15 mouse cellular contexts compared by ENCODE assay signal in the genomic region with DNA sequence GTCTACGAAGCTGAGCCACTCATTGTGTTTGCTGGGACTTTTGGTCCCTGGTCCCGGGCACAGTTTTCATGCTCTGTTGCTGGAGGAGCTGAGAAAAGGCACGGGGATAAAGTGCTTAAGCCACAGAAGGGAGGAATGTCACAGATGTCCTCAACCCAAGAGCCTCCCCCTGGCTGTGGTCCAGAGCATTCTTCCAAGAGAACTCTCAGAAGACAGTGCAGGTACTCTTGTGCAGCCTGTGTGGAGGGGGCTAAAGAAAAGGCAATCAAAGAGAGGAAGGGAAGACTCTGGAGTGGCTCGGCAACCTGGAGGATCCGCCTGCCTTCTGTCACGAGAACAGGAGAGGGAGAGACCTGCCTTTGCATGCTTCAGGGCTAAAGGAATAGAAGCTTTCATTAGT.
DNase-seq lines count a peak whose midpoint lies in the region; ATAC-seq lines count a peak whose summit lies in the region.
"Had no signal": no experiment of that assay in that cellular context is flagged by ENCODE, and none has a peak within 500 bp of the region (broad histone marks: within the 10 kb centered on the region; RNA-seq: fewer than 3 reads in every experiment).

No protein-coding gene starts in this region.

- no peaks in the 10 kb centered on the region for H3K27me3 ChIP-seq in hindbrain, embryonic 16.5 days (replicated peaks; ENCODE audit: control insufficient read depth, insufficient read depth, low read length)
- H3K27me3 ChIP-seq in hindbrain, embryonic 11.5 days (ENCODE audit: control insufficient read depth, insufficient read depth, low read length), result no peaks in the 10 kb centered on the region
- H3K27me3 ChIP-seq in lung, embryonic 15.5 days, result no peaks in the 10 kb centered on the region
- H3K27me3 ChIP-seq in embryonic facial prominence, embryonic 14.5 days (replicated peaks; ENCODE audit: control insufficient read depth, insufficient read depth, low read length), result no peaks in the 10 kb centered on the region

- 48% methylated on average over 6 of the region's 6 CpGs for WGBS in hindbrain, embryonic 16.5 days
- WGBS in hindbrain, embryonic 11.5 days, result 72% methylated on average over 6 of the region's 6 CpGs
- WGBS in lung, embryonic 15.5 days, result 49% methylated on average over 6 of the region's 6 CpGs
- WGBS in embryonic facial prominence, embryonic 14.5 days, result 51% methylated on average over 6 of the region's 6 CpGs

- 0 out of 2 replicates have a peak, but pooled peaks cover 2% of the 10 kb centered on the region for H3K4me1 ChIP-seq in hindbrain, embryonic 16.5 days (ENCODE audit: control insufficient read depth, insufficient read depth, low read depth, low read length)
- no peaks in the 10 kb centered on the region for H3K4me1 ChIP-seq in hindbrain, embryonic 11.5 days (replicated peaks; ENCODE audit: control insufficient read depth, insufficient read depth, low read length)
- peaks cover 15% of the 10 kb centered on the region; the same call in 1 of the 2 replicates for H3K4me1 ChIP-seq in lung, embryonic 15.5 days
- H3K4me1 ChIP-seq in embryonic facial prominence, embryonic 14.5 days (ENCODE audit: control insufficient read depth, insufficient read depth, low read length), result no peaks in the 10 kb centered on the region

- DNase-seq in cerebellum, postnatal 10 days, result peak; percentile 69 to 78
- DNase-seq in cerebellum, adult 8-10 months, result no peak
- no peak for DNase-seq in hindbrain, embryonic 11.5 days (ENCODE audit: low spot score)
- DNase-seq in lung, postnatal 36 days, result no peak
- DNase-seq in embryonic facial prominence, embryonic 14.5 days (ENCODE audit: low spot score), result peak; percentile 62
- DNase-seq in layer of hippocampus, postnatal 14 days (ENCODE audit: low spot score in 2 of 2), result no peak
- DNase-seq: gastrocnemius, adult 2 months; thymus, postnatal 25 days had no signal

- no peaks in the 10 kb centered on the region for H3K36me3 ChIP-seq in hindbrain, embryonic 16.5 days (ENCODE audit: control insufficient read depth, insufficient read depth, low read length)
- no peaks in the 10 kb centered on the region for H3K36me3 ChIP-seq in hindbrain, embryonic 11.5 days (ENCODE audit: control insufficient read depth, insufficient read depth, low read length)
- no peaks in the 10 kb centered on the region for H3K36me3 ChIP-seq in lung, embryonic 15.5 days
- no peaks in the 10 kb centered on the region for H3K36me3 ChIP-seq in embryonic facial prominence, embryonic 14.5 days (ENCODE audit: control insufficient read depth, insufficient read depth, low read length)
- H3K36me3 ChIP-seq: G1E; limb, embryonic 13.5 days had no signal

- H3K9me3 ChIP-seq in hindbrain, embryonic 16.5 days (ENCODE audit: control insufficient read depth, low read length), result no peaks in the 10 kb centered on the region
- no peaks in the 10 kb centered on the region for H3K9me3 ChIP-seq in hindbrain, embryonic 11.5 days (ENCODE audit: control insufficient read depth, low read length)
- no peaks in the 10 kb centered on the region for H3K9me3 ChIP-seq in lung, embryonic 15.5 days
- H3K9me3 ChIP-seq in embryonic facial prominence, embryonic 14.5 days (ENCODE audit: control insufficient read depth, low read length), result no peaks in the 10 kb centered on the region
- H3K9me3 ChIP-seq: limb, embryonic 13.5 days had no signal

- no peak overlapping the region for H3K4me2 ChIP-seq in hindbrain, embryonic 16.5 days (ENCODE audit: low read length)
- H3K4me2 ChIP-seq in hindbrain, embryonic 11.5 days (replicated peaks; ENCODE audit: low read depth, low read length), result no peak overlapping the region
- H3K4me2 ChIP-seq in lung, embryonic 15.5 days, result no peak overlapping the region
- H3K4me2 ChIP-seq in embryonic facial prominence, embryonic 14.5 days (ENCODE audit: low read depth, low read length), result no peak overlapping the region
- H3K4me2 ChIP-seq: limb, embryonic 13.5 days had no signal

- no peak overlapping the region for H3K27ac ChIP-seq in hindbrain, embryonic 16.5 days (ENCODE audit: low read depth, low read length)
- no peak overlapping the region for H3K27ac ChIP-seq in hindbrain, embryonic 11.5 days (ENCODE audit: low read depth, low read length)
- peak overlapping the region; percentile 55 for H3K27ac ChIP-seq in lung, embryonic 15.5 days
- no peak overlapping the region for H3K27ac ChIP-seq in embryonic facial prominence, embryonic 14.5 days (replicated peaks; ENCODE audit: low read depth, low read length)
- H3K27ac ChIP-seq: gastrocnemius, adult 2 months; limb, embryonic 13.5 days; liver, embryonic 14.5 days had no signal

- ATAC-seq in hindbrain, embryonic 16.5 days, result peak; percentile 45; the same call in 1 of the 2 replicates
- ATAC-seq in hindbrain, embryonic 11.5 days (ENCODE audit: low FRiP score), result no peak
- no peak for ATAC-seq in lung, embryonic 15.5 days (ENCODE audit: borderline replicate concordance, extremely low read depth, low FRiP score, low TSS enrichment)
- ATAC-seq in embryonic facial prominence, embryonic 14.5 days (ENCODE audit: low read depth), result peak; percentile 47
- ATAC-seq: CD4-positive, CD25-positive, alpha-beta regulatory T cell, adult 4 months; inflammation-experienced regulatory T-cells, adult 6 months had no signal

- H3K9ac ChIP-seq in hindbrain, embryonic 16.5 days (ENCODE audit: low read depth, low read length), result no peak overlapping the region
- H3K9ac ChIP-seq in hindbrain, embryonic 11.5 days (ENCODE audit: low read depth, low read length), result no peak overlapping the region
- no peak overlapping the region for H3K9ac ChIP-seq in lung, embryonic 15.5 days
- no peak overlapping the region; the same call in 1 of the 2 replicates for H3K9ac ChIP-seq in embryonic facial prominence, embryonic 14.5 days (ENCODE audit: low read depth, low read length)
- H3K9ac ChIP-seq: limb, embryonic 13.5 days; liver, embryonic 14.5 days had no signal

- no peak overlapping the region for H3K4me3 ChIP-seq in hindbrain, embryonic 16.5 days (ENCODE audit: low read length)
- H3K4me3 ChIP-seq in hindbrain, embryonic 11.5 days (ENCODE audit: low read depth, low read length), result no peak overlapping the region
- H3K4me3 ChIP-seq in lung, embryonic 15.5 days, result no peak overlapping the region
- no peak overlapping the region for H3K4me3 ChIP-seq in embryonic facial prominence, embryonic 14.5 days (ENCODE audit: low read depth, low read length)
- H3K4me3 ChIP-seq: gastrocnemius, adult 2 months; limb, embryonic 13.5 days had no signal

Comparison
In these comparisons a context has a peak if more than half of its experiments do, and no peak if none do; other contexts are left out.
1. DNase-seq: peak in cerebellum, postnatal 10 days (2 of 2) and embryonic facial prominence, embryonic 14.5 days (single experiment); none in cerebellum, adult 8-10 months (single experiment), hindbrain, embryonic 11.5 days (single experiment), lung, postnatal 36 days (single experiment) and layer of hippocampus, postnatal 14 days (0 of 2).
2. ATAC-seq: peak in hindbrain, embryonic 16.5 days (single experiment) and embryonic facial prominence, embryonic 14.5 days (single experiment); none in hindbrain, embryonic 11.5 days (single experiment) and lung, embryonic 15.5 days (single experiment).